Mouse (Mus musculus): ENCODE data around the gene Rfx4.

- TF ChIP-seq CTCF (IDR thresholded peaks at IDR 0.05; ENCODE audit: control insufficient read depth, insufficient read depth, low read length) (0 out of 2 replicates have a peak, but pooled peaks have one; percentile 5), POLR2A (IDR thresholded peaks at IDR 0.05; ENCODE audit: borderline replicate concordance, control insufficient read depth, low read depth, low read length) (no peak)
Observed at GRCm38 (mm10) chr10:84836104-84836503, 80.2 kb downstream of the Rfx4 start.

Measured in bone marrow, adult 2 months (tissue).